Mouse (Mus musculus) spleen, postnatal 4 days (tissue): ENCODE results near the gene Esrrg.

Source experiments
- DNase-seq, 2 experiments: peaks; one replicate each; pipeline ENCODE4 v3.0.0; 2022; ENCODE audit warnings: low spot score in 2 of 2

Gene Esrrg

DNA sequence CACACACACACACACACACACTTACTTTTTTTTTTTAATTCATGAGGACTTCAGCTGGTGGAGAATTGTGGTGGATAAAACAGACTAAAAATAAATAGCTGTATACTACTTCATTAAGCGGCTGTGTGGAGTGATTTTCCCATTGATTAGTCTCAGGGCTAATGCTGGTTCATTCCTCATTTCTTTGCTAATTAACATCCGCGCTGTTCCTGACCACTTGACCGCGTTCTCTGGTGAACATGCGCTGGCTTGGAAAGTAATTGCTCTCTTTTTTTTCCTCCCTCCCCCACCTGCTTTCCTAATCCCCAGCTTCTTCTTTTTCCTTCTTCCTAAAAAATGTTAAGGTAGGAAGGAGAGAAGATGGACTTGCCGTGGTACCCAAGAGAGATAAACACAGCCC, 222.3 kb downstream of the Esrrg start:
- DNase-seq: no peak

DNA sequence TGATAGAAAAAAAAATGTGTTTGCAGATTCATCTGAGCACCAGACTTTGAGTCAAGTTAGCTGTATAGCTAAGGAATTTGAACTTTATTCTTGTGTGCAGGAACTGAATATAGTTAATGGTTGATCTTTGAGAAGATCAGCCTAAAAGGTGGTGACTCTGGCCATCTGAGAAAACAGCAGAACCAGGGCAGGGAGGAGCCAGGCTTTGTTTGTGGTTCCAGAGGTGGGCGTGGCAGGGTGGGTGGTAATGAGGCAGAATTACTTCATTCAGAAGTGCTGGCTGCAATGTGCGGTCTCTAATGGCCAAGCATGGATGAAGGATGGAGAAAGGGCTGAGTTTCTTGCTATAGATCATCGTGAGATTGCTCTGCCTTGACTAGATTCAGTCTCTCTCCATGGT, 224.3 kb downstream of the Esrrg start:
- DNase-seq: no peak

DNA sequence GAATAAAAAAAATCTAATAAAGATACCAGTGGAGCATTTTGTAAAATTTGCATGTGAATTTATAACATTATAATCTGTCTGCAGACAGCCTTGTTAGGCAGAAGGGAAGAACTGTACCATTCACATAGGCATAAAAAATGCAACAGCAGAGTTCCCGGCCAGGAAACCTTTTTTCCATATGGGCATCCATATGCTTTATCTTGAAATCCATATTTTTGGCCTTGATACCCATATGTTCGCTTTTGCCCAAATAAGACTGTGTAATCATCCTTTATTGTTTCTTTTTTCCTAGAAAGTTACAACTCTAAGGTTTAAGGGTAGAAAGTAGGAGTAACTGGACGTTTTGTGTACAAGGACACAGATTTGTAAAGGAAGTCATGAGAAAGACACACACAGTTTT, 226.0 kb downstream of the Esrrg start:
- DNase-seq: no peak

DNA sequence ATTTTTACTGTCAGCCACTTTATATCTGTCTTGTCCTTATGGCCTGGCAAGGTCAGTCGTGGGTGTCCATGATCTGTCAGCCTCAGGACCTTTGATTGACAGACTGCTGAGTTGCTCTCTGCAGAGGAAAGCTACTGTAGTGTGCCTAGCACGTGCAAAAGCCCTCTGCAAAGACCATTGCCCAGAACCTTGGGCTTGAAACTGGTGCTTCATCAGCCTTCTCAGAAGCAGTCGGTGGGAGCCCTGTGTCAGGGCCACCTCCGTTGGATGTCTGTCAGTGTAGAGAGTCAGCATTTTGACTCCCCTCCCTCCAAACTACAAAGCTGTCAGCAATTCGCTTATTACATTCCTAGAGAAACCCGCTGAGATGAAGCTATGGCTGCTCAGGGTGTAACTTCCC, 227.8 kb downstream of the Esrrg start:
- no peak for DNase-seq

DNA sequence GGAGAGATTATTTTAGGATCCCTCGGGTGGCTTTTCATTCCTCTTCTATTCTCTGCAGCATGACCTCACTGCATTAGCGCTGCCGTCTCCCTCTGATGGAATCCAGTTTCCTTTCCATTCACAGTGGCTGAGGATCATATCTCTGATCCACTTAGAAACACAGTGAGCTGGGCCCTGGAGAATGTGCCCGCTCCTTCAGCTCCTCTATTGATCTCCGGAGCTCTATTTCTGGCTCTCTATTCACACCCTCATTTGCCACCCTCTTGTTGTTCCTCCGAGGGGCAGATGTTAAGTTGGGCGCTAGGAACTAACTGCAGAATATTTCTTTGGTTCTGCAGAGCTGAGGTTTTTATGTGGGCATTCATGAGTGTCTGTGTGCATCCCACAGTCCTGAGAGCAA, 228.3 kb downstream of the Esrrg start:
- DNase-seq: no peak

DNA sequence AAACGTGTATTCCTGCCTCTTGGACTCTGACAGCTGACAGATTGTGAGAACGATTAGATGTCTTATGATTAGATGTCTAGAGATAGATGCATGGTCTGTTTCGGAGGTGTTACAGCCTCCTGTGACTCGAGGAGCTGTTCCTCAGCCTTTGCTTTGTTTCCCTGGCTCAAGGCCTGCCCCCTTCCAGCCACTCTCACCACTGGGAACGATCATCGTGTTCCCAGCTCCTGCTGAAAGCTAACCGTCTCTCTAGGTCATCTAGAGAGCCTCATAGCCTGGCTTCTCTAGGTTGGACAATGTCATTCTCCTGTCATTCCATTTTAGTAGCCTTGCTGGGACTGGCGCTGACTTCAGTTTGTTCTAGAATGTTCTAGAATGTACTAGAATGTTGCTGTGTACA, 233.0 kb downstream of the Esrrg start:
- DNase-seq: no peak

DNA sequence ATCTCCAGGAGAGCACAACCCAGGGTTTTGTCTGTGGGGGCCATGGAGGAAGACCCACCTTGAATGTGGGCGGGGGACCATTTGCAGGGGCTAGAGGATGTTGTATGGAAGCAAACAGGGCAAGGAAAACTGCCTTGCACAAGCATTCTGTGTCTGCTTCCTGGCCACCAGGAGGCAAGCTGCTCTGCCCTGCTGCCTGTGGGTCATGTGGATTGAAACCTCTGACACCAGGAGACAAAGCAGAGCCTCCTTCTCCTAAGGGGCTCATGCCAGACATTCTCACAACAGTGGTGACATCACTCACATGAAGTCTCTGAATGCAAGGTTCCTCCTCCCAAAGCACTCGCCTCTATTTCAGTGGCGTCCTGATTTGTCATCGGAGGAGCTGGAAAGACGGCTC, 234.1 kb downstream of the Esrrg start:
- no peak for DNase-seq

DNA sequence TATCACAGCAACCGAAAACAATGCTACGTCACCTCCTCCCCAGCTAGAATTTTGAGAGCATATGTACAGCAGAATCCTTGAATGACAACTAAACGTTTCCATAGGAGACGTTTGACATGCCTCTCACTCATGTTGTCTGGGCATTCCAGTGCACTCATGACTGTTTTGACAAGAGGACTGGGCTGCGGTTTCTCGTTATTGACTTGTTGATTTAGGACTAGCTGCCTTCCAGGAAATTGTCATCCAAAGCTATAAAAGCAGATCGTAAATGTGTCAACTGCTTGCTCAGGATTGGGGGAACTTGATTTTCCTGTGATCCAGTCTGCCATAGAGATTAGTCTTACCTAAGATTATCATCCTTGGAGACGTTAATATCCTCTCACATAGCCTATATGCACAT, 245.6 kb downstream of the Esrrg start:
- no peak for DNase-seq

DNA sequence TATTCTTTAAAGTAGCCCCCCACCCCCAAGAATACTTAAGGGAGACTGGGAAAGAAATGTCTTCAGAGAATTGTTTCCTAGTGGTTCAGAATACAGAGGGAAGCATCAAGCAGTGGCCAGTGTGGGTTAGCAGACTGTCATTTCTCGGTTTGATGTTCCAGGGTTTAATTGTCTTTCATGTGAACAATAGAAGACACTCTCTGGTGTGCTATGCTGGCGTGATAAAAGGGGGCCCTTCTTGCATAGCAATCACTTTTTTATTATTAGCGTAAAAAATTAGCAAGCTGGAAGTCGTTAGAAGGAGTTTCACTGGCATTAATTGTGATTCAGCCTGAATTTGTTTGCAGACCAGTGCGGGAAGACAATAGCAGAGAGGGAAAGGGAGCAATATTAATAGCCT, 253.7 kb downstream of the Esrrg start:
- DNase-seq: no peak

DNA sequence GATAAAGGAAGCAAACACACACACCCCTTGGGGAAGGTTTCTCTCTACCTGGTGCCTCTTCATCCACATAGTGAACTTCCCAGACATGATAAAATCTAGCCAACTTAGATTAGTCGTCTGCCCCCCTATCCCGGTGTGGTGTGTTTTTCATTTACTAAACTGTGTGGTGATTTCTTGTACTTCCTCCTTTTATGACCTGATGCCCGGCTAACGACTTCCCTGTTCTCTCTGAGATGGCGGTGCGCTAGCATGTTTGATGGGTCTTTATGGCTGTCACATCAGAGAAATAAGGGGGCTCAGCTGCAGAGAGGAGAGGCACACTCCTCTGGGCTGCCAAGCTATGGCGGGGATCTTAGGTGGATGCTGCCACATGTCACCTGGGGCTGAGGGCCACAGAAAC, 259.8 kb downstream of the Esrrg start:
- no peak for DNase-seq

DNA sequence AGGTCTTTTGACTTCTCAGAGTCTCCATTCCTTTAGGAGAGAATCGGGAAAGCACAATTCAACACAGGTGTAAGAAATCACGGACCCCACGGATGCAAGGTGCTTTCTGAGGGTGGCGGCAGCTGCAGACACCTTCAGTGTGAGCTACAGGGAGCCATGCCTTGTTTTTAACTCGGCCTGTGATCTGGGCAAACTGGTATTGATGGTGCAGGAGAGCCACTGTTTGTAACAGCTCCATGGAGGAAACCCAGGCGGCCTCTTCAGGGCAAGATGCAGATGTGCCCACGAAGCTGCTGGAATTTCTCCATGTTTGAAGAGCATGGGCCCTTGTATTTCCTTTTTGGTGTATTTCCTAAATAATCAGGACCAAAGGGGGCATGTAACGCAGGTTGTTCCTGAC, 263.6 kb downstream of the Esrrg start:
- no peak for DNase-seq

DNA sequence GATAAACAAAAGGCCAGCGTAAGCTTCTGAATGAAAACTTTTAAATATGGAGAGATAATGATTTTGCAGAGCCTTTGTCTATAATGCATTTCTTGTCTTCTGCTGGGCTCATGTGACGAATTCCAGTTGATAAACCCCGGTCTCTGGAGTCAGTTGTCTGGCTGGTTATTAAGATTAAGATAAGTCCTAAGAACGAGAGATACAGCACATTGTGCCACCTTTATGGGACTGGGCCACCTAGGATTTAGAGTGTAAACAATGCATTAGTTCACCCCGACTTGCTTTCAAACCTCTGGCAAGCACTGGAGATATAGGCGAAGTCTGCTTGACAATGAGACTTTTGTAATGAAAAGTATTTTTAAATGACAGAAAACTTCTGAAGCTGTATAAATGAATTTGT, 264.2 kb downstream of the Esrrg start:
- DNase-seq: no peak

DNA sequence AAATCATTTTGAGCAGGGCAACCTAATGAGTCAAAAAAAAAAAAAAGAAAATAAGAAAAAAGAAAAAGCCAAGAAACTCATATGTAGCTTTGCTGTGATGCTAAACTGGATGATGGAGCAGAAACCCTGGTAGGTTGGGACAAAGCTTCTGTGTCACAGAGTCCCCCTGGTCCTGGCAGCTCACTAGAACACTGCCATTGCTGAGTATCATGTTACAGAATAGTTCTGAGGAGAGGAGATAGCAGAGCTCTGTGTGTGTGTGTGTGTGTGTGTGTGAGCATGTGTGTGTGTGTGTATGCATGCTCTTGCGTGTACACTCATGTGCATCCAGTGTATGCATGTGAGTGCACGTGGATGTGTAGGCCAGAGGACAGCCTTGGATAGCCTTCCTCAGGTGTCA, 265.2 kb downstream of the Esrrg start:
- DNase-seq: no peak

DNA sequence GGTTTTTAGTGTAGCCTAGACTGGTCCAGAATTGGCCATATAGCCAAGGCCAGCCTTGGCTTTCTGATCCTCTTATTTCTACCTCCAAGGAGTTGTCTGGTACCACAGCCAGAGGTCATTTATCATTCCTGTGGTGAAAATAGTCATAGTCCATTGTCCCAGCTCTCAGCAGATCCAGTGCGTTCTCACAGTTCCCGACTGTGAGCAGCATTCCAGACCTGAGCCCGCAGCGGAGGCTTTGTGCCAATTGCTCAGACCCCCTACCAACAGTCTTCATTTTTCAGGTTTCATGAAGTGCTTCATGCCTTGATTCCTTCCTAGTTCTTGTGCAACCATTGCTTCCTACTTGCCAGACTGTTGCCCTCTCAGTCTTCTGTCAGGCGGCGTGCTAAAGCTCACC, 278.7 kb downstream of the Esrrg start:
- DNase-seq: no peak

DNA sequence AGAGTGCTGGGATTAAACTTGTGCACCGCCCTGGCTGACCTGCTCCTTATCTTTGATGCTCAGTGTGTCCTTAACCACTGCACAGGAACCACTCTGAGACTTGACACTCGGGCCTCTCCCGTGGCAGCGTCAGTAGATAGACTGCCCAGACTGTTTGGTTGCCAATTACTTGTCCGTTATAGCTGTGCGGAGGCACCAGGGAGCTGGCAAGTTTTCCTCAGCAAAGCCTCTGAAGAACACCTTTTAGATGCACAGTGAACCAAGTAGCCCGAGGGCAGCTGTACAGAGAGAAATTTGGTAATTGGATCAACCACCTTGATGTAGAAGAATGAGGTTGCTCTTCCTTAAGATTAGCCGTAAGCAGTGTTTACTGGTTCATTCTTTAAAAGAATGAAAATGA, 279.6 kb downstream of the Esrrg start:
- DNase-seq: no peak

DNA sequence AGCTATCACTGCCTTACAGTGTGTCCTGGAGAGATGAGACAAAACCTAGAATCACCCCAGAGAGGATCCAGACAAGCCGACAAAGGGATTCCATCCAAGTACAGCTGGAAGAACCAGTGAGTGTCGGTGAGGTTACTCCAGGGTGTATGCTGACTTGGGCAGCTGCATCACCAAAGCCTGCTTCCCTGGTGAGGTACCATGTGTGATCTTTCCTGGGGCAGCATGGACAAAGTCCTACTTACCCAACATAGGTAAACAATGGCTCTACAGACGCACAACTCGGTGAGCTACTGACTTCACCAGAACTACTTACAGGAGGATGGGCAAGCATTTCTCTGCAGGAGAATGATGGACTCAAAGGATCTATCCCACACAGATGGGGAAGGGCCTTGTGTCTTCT, 280.5 kb downstream of the Esrrg start:
- DNase-seq: no peak

DNA sequence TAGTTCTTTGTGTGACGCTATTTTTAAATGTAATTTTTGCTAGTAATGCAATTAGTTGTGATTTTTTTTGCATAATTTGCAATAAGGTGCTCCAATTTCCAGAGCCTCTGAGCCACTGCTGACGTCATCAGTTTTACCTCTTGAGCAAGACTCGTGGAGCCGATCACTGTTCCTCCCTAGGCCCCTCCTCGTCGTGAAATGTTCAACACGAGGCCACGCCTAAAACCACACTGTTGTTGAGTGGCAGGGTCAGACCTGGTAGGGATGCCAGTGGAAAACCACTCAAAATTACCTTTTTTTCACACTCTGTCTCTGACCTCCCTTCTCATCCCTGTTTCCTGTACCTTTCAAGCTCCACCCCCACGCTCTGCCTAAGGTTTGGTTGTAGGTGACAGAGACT, 282.7 kb downstream of the Esrrg start:
- no peak for DNase-seq

DNA sequence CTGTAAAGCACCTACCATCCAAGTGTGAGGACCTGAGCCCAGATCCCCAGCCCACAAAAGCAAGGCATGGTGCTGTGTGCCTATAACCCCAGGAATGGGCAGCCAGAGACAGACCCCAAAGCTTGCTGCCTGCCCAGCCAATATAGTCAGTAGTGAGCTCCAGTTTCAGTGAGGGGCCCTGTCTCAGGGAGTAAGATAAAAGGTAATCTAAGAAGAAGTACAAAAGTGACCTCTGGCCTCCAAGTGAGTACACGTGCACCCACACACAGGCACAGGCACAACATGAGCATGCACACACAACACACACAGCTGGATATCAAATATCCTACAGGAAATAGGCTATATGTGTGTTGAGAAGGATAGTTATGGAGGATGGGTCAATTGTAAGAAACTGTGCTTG, 286.9 kb downstream of the Esrrg start:
- DNase-seq: no peak

DNA sequence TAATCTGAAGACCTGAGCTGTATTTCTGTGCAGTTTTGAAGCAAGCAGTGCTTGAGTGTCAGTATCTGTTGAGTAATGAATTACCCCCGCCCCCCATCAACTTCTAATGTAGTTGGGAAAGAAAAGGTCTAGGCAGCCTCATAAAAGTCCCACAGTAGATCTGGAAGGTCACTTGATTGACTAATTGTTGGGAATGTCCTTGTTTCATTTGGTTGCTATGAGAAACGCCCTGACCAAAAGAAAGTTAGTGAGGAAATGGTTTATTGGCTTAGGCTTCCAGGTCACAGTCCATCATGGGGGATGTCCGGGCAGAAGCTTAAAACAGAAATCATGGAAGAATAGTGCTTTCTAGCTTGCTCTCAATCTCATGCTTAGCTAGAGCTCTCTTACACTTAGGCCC, 287.7 kb downstream of the Esrrg start:
- no peak for DNase-seq

DNA sequence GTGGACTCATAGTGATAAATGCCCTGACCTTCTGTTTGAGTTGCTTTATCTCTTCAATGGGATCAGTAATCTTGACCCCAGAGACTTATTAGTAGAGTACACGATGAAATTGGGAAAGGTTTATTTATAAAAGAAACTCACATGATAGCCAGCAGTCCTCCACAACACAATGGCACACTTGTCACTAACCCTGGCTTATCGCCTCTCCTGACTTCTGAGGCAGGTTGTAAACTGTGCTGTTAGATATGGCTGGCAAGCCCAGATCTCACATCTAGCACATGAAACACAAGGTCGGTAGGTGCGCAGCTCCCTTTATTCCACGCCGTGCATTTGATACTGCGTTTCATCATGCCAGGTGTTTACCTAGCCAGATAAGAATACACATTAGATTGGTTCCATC, 288.3 kb downstream of the Esrrg start:
- DNase-seq: no peak

DNA sequence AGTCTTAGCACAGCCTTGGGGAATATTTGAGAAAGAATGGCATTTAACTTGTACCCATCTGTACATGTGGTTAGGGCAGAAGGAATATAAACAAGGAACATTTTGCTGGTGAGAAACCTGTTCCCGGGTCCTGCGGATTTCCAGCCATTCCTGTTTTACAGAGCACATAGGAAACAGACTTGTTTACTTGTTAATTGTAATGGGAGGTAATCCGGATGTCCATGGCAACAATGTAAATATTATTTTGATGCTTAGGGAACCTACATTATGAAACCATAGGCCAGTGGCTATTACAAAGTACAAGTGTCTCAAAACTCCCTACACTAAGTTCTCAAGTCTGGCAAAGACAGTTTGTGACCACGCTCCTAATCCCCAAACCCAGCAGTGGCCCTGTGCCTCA, 290.9 kb downstream of the Esrrg start:
- DNase-seq: no peak

DNA sequence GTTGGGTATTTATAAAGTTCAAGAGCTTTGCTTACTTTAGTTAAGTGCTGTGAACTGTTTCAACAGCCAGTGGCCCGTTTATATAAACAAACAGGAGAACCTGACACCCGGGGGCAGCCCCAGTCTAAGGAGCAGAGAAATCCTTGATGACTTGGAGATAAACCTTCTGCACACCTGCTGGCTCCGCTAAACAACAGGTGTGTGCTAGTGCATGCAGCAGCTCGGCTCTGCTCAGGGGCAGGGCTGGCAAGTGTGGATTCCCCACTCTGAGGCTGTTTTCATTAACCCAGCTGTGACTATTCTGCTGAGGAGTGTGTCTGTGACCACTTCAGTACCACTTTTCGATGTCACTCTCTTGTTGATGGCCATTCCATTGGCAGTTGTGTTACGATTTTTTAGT, 292.2 kb downstream of the Esrrg start:
- no peak for DNase-seq

DNA sequence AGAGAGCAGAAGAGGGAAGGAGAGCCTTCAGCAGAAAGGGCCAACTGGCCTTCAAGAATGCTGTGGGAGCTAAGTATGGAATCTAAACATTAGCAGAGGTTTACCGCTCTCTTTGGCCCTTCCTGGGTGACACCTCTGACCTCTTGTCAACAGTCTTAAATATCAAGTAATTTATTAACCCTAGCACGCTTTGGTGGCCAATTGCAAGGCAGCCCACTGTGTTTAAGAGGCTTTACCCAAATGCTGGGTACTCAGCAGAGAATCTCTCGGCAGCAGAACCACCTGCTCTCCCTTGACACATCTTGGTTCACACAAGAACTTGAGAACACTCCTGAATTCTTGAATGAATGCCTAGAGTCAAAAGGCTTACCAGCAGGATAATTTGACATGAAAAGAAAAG, 293.6 kb downstream of the Esrrg start:
- DNase-seq: no peak

DNA sequence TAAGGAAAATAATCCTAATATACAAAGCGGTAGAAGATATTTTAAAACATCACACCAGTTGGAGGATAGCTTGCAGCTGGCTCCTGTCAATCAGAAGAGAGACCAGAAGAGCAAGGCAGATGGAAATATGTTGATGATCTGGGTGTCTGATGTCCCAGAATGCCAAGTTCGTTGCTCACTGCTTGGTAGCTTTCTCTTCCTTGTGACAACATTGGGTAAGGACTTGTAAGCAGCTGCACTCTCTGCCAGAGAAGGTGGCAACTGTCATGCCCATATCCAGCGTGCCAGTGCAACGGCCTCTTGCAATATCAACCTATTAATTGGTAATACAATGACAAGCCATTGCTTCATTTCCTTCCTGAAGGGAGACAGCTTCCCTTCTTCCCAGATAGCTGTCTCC, 296.1 kb downstream of the Esrrg start:
- no peak for DNase-seq

DNA sequence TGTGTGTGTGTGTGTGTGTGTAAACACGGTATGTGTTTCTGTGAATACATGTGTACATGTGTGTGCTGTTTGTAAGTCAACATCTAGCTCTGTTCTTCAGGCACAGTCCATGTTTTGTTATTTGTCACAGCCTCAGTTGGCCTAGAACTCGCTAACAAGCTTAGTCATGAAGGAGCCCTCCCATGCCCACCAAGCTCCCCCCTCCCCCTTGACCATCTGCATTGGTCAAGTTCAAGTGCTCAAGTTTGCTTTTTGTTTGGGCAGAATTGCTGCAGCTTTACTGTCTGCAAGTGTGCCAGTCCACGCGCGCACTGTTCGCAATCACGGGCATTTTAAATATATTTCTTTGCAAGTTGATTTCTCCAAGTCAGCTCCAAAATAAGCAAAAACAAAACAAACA, 298.8 kb downstream of the Esrrg start:
- DNase-seq: no peak
